Mouse (Mus musculus): ENCODE measurements around the gene Tanc2.

GRCm38 (mm10) chr11:105943133-105944102 lies 353.6 kb downstream of the Tanc2 start:
- TF ChIP-seq POLR2A (IDR thresholded peaks at IDR 0.05; ENCODE audit: insufficient read depth, low read depth, low read length) (no peak), CTCF (IDR thresholded peaks at IDR 0.05; ENCODE audit: insufficient read depth, low read depth, low read length) (no peak)

All from olfactory bulb, adult 2 months (tissue).